Mouse (Mus musculus) liver, postnatal 0 days (tissue): ENCODE data around the gene 1600014C10Rik.

Experiments
- CTCF ChIP-seq: sonication (generic); IDR thresholded peaks from 2 replicates; pipeline ENCODE4 v1.5.1; 2016; ENCODE audit warnings: antibody characterized with exemption, low read depth
- EP300 ChIP-seq: IDR thresholded peaks from 2 replicates; pipeline ENCODE4 v1.6.1; 2016; ENCODE audit warnings: antibody characterized with exemption, low read depth, mild to moderate bottlenecking

DNA sequence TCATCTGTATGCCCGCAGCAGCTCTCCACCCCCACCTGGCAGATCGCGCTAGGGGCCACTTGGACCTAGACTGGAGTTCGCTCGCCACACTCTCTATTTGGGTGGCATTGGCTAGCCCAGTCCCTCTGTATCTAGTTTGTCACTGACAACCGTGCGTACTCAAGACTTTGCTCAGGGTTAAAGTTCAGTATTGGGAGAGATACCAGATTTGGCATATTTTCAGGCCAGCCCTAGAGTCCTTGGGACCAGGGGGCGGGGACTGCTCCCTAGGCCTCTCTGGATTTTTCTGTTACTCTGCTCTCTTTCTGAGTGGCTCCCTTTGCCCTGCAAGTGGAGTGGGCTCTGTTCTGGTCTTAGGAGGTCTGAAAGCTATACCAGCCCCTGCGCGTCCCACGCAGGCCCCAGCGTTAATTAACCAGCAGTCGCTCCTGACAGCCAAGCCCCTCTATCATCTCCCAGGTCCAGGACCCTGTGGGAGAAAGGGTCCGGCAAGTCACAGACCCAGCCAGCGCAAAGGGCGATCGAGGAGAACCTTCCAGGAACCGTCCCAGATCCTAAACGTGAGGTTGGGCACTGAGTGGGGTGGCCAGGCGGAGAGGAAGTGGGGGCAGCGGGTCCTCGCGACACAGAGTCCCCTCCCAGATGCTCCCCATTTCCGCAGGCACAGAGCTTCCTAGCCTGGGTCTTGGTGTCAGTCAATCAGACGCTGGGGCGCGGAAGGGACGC lies at the start of gene 1600014C10Rik:
- TF ChIP-seq CTCF (no peak), EP300 (no peak; the same call in 1 of the 2 replicates)
